Mouse (Mus musculus) midbrain, embryonic 14.5 days (tissue): ENCODE data around the gene Pfdn2. TPM values are rescaled to one million over a fixed set of nuclear protein-coding genes. Genes with fewer than 3 reads are reported as not detected.

ENCODE experiments used
- ATAC-seq: fragments of 200-750 bp; cut with Nextera tagmentation; 2 replicates; pipeline ENCODE4 v1.8.0; 2017; ENCODE audit warnings: moderate number of reproducible peaks, moderate library complexity; ENCODE audit not compliant: low FRiP score, low TSS enrichment
- DNase-seq: peaks from one replicate; pipeline ENCODE4 v3.0.0-alpha.2; 2015
- H3K27ac ChIP-seq: fragments of 300-500 bp; sonication (generic); replicated peaks from 2 replicates; pipeline ENCODE4 v1.5.1; 2014; ENCODE audit warnings: mild to moderate bottlenecking, low read depth, low read length, moderate library complexity
- H3K27me3 ChIP-seq: fragments of 300-500 bp; sonication (generic); 2 replicates; pipeline ENCODE4 v1.6.1; 2014; ENCODE audit warnings: low read length, control low read depth, mixed read lengths; ENCODE audit not compliant: control insufficient read depth, insufficient read depth
- H3K36me3 ChIP-seq: fragments of 300-500 bp; sonication (generic); 2 replicates; pipeline ENCODE4 v1.6.1; 2014; ENCODE audit warnings: low read length, control low read depth; ENCODE audit not compliant: control insufficient read depth, insufficient read depth
- H3K4me1 ChIP-seq: fragments of 300-500 bp; sonication (generic); 2 replicates; pipeline ENCODE4 v1.6.1; 2014; ENCODE audit warnings: mild to moderate bottlenecking, antibody characterized with exemption, low read length, control low read depth; ENCODE audit not compliant: control insufficient read depth, insufficient read depth
- H3K4me2 ChIP-seq: fragments of 300-500 bp; sonication (generic); 2 replicates; pipeline ENCODE4 v1.6.1; 2014; ENCODE audit warnings: mild to moderate bottlenecking, low read length, moderate library complexity
- H3K4me3 ChIP-seq: fragments of 300-500 bp; sonication (generic); replicated peaks from 2 replicates; pipeline ENCODE4 v1.5.1; 2014; ENCODE audit warnings: low read depth, low read length
- H3K9ac ChIP-seq: fragments of 300-500 bp; sonication (generic); replicated peaks from 2 replicates; pipeline ENCODE4 v1.6.1; 2014; ENCODE audit warnings: mild to moderate bottlenecking, low read length, moderate library complexity
- H3K9me3 ChIP-seq: fragments of 300-500 bp; sonication (generic); 2 replicates; pipeline ENCODE4 v1.6.1; 2016; ENCODE audit warnings: low read length, control low read depth, mixed read lengths; ENCODE audit not compliant: control insufficient read depth
- WGBS: fragments of 180-500 bp; shearing (Covaris S2); extraction: QIAGEN DNeasy Blood & Tissue Kit; methylation state at CpG from one replicate; pipeline ENCODE4 v1.1.7; 2014; 5-methylcytosine and 5-hydroxymethylcytosine counted together
- polyA plus RNA-seq: library from polyadenylated mRNA; unstranded; fragments of >200 nt; fragmentation: Nextera tagmentation; extraction: Ambion mirVana; gene quantifications from 2 replicates; pipeline ENCODE4 v1.2.1, GENCODE M21; 2014

The Pfdn2 gene
- polyA plus RNA-seq, 1 experiment from 2014 or later = 63.0 TPM

DNA sequence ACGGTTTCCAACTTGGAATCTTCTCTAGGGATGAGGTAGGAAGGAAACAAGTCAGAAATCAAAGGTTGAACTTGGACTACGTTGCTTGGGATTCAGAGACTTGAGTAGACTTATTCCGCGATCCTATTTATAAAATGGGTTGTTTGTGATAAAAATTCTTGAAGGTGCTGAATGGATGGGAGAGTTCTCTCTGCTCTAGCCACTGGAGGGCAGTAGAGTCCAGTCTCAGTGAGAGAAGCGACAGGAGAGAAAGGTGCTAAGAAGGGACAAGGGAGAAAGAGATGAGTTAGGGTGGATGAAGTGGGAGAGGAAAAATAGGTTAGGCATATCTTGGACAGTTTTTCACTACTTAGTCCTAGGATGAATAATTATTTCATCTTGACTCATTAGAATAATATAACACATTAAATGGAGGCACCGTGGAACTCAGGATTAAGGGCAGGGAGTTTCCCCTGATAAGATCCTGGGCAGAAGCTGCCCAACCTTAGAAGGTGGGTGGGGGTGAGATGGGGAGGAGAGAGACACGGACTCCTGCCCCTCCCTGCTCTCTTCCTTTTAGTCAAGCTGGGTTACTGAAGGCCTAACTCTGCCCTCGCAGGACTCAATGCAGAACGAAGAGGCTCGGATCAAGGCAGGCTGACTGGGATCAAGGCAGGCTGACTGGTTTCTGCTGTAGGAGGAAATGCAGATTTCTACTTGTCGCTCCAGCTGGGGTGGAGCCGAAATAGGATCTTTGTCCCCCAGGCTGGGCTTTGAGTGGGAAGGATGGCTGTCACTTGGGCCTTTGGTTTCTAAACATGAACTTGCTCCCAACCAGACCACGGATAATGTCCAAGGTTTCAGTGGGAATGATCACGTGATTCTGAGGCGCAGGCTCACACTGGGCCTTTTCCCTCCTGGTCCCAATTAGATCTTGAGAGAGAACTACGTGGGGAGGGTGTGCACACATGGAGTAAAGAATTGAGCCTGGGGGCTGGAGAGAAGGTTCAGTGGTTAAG, 15.9 kb downstream of the Pfdn2 start:
- Histone ChIP-seq H3K4me1 (peaks cover 11% of the 10 kb centered on the region), H3K4me3 (peak overlapping the region; percentile 39), H3K9ac (peak overlapping the region; percentile 73), H3K27ac (peak overlapping the region; percentile 80), H3K27me3 (no peaks in the 10 kb centered on the region), H3K4me2 (peak overlapping the region; percentile 94), H3K9me3 (peaks cover 3% of the 10 kb centered on the region), H3K36me3 (peaks cover 18% of the 10 kb centered on the region)
- ATAC-seq (peak; percentile 80), DNase-seq (peak; percentile 93)
- 28% methylated on average over 16 of the region's 16 CpGs for WGBS

- Histone ChIP-seq H3K4me1 (peaks cover 6% of the 10 kb centered on the region), H3K27me3 (no peaks in the 10 kb centered on the region), H3K9ac (no peak overlapping the region), H3K9me3 (no peaks in the 10 kb centered on the region), H3K4me2 (no peak overlapping the region), H3K36me3 (no peaks in the 10 kb centered on the region), H3K27ac (no peak overlapping the region), H3K4me3 (no peak overlapping the region)
- WGBS = 68% methylated on average over 7 of the region's 7 CpGs
- no peak for DNase-seq
- no peak for ATAC-seq
Measured at GRCm38 (mm10) chr1:171365934-171366333, 20.5 kb downstream of the Pfdn2 start.

- ATAC-seq (no peak), DNase-seq (no peak)
- H3K36me3 ChIP-seq = no peaks in the 10 kb centered on the region
- H3K9me3 ChIP-seq = no peaks in the 10 kb centered on the region
- 45% methylated on average over 20 of the region's 20 CpGs for WGBS
- H3K4me3 ChIP-seq = no peak within 1 kb of the TSS
- H3K4me1 ChIP-seq = no peaks in the 10 kb centered on the region
- no peak within 1 kb of the TSS for H3K27ac ChIP-seq
- H3K27me3 ChIP-seq = no peaks in the 10 kb centered on the region
- no peak within 1 kb of the TSS for H3K4me2 ChIP-seq
- H3K9ac ChIP-seq = no peak within 1 kb of the TSS
Measured at GRCm38 (mm10) chr1:171369845-171370556, 24.5 kb downstream of the Pfdn2 start, which contains the start of gene Nectin4. Nectin4 (plus strand) TSS chr1:171370099.

- DNase-seq (no peak), ATAC-seq (no peak)
- no peak overlapping the region for H3K4me2 ChIP-seq
- H3K4me1 ChIP-seq = no peaks in the 10 kb centered on the region
- H3K9me3 ChIP-seq = no peaks in the 10 kb centered on the region
- H3K36me3 ChIP-seq = no peaks in the 10 kb centered on the region
- no peak overlapping the region for H3K27ac ChIP-seq
- H3K9ac ChIP-seq = no peak overlapping the region
- H3K4me3 ChIP-seq = no peak overlapping the region
- no peaks in the 10 kb centered on the region for H3K27me3 ChIP-seq
- 52% methylated on average over 3 of the region's 3 CpGs for WGBS
Measured at GRCm38 (mm10) chr1:171372880-171373279, 27.4 kb downstream of the Pfdn2 start.

- Histone ChIP-seq H3K27me3 (no peaks in the 10 kb centered on the region), H3K9me3 (no peaks in the 10 kb centered on the region), H3K36me3 (no peaks in the 10 kb centered on the region), H3K27ac (no peak overlapping the region), H3K4me3 (no peak overlapping the region), H3K4me1 (no peaks in the 10 kb centered on the region), H3K4me2 (no peak overlapping the region), H3K9ac (no peak overlapping the region)
- 0% methylated on average over 3 of the region's 4 CpGs for WGBS
- ATAC-seq = no peak
- DNase-seq = no peak
Measured at GRCm38 (mm10) chr1:171373946-171374345, 28.5 kb downstream of the Pfdn2 start.

DNA sequence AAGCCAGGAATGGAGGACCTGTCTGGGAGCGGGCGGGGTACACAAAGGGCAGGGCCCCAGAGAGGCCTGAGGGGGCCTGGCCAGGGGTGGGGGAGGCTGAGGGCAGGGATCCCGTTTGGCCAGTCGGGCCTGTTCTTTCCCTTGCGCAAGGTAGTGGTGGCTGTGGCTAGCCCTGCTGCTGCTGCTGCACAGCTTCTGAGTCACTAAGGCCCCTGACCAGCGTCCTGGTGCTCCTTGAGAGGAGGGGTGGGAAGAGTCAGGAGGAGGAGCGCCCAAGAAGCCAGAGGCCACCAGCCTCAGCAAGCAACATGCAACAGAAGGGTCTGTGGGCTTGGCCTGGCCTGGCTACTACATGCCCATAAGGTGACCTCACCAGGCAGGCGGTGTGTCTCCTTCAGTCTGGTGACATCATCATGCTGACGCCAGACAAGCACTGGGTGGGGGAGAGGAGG, 30.2 kb downstream of the Pfdn2 start:
- Histone ChIP-seq H3K9me3 (no peaks in the 10 kb centered on the region), H3K9ac (no peak overlapping the region), H3K36me3 (no peaks in the 10 kb centered on the region), H3K27me3 (no peaks in the 10 kb centered on the region), H3K4me2 (no peak overlapping the region), H3K27ac (no peak overlapping the region), H3K4me1 (peaks cover 7% of the 10 kb centered on the region), H3K4me3 (no peak overlapping the region)
- ATAC-seq (no peak), DNase-seq (no peak)
- 51% methylated on average over 9 of the region's 9 CpGs for WGBS

GRCm38 (mm10) chr1:171378298-171378697, 32.8 kb downstream of the Pfdn2 start:
- 88% methylated on average over 6 of the region's 6 CpGs for WGBS
- no peak overlapping the region for H3K27ac ChIP-seq
- no peak for DNase-seq

GRCm38 (mm10) chr1:171379935-171380599, 34.6 kb downstream of the Pfdn2 start:
- WGBS = 3% methylated on average over 31 of the region's 31 CpGs
- Histone ChIP-seq H3K4me1 (peaks cover 7% of the 10 kb centered on the region), H3K9me3 (no peaks in the 10 kb centered on the region), H3K9ac (peak overlapping the region; percentile 9; the same call in 1 of the 2 replicates), H3K4me2 (peak overlapping the region; percentile 58), H3K36me3 (no peaks in the 10 kb centered on the region), H3K4me3 (peak overlapping the region; percentile 36), H3K27ac (no peak overlapping the region), H3K27me3 (no peaks in the 10 kb centered on the region)
- ATAC-seq = peak; percentile 64; the same call in 1 of the 2 replicates
- peak; percentile 90 for DNase-seq

More at GRCm38 (mm10) chr1:171378298-171378697, 32.8 kb downstream of the Pfdn2 start:
- no peaks in the 10 kb centered on the region for H3K36me3 ChIP-seq
- H3K4me3 ChIP-seq = no peak overlapping the region
- no peak overlapping the region for H3K9ac ChIP-seq
- peaks cover 7% of the 10 kb centered on the region for H3K4me1 ChIP-seq
- H3K9me3 ChIP-seq = no peaks in the 10 kb centered on the region
- H3K27me3 ChIP-seq = no peaks in the 10 kb centered on the region
- ATAC-seq = no peak
- H3K4me2 ChIP-seq = no peak overlapping the region
